Mouse (Mus musculus): ENCODE measurements at regions not wholly inside any gene's neighbourhood (a gene's known extent, or its start where the extent isn't known, plus 50 kb on each side); places are given as distances from the start of the nearest gene placed in this dataset.

GRCm38 (mm10) chr19:54359731-54360130 lies 315.8 kb downstream of the Adra2a start:
- Histone ChIP-seq H3K36me3 (no peaks in the 10 kb centered on the region), H3K4me3 (no peak overlapping the region), H3K9me3 (no peaks in the 10 kb centered on the region), H3K27me3 (no peaks in the 10 kb centered on the region), H3K4me1 (no peaks in the 10 kb centered on the region), H3K27ac (no peak overlapping the region), H3K9ac (no peak overlapping the region), H3K4me2 (replicated peaks) (no peak overlapping the region)
- ATAC-seq (ENCODE audit: insufficient number of reproducible peaks, insufficient read depth, low FRiP score, low TSS enrichment) = no peak
- 85% methylated on average over 7 of the region's 7 CpGs for WGBS

- no peak for ATAC-seq (ENCODE audit: insufficient number of reproducible peaks, insufficient read depth, low FRiP score, low TSS enrichment)
- 81% methylated on average over 3 of the region's 3 CpGs for WGBS
- H3K4me3 ChIP-seq = no peak overlapping the region
Measured at GRCm38 (mm10) chr19:54360660-54361059, 316.7 kb downstream of the Adra2a start.

GRCm38 (mm10) chr19:54385101-54385500 lies 341.1 kb downstream of the Adra2a start:
- Histone ChIP-seq H3K27ac (no peak overlapping the region), H3K4me2 (replicated peaks) (no peak overlapping the region), H3K4me1 (no peaks in the 10 kb centered on the region), H3K27me3 (no peaks in the 10 kb centered on the region), H3K4me3 (no peak overlapping the region), H3K9ac (no peak overlapping the region), H3K9me3 (no peaks in the 10 kb centered on the region), H3K36me3 (no peaks in the 10 kb centered on the region)
- no peak for ATAC-seq (ENCODE audit: insufficient number of reproducible peaks, insufficient read depth, low FRiP score, low TSS enrichment)

More at GRCm38 (mm10) chr19:54360660-54361059, 316.7 kb downstream of the Adra2a start:
- no peak overlapping the region for H3K9ac ChIP-seq
- no peak overlapping the region for H3K4me2 ChIP-seq (replicated peaks)
- H3K27ac ChIP-seq = no peak overlapping the region
- no peaks in the 10 kb centered on the region for H3K27me3 ChIP-seq
- H3K9me3 ChIP-seq = no peaks in the 10 kb centered on the region
- H3K36me3 ChIP-seq = no peaks in the 10 kb centered on the region
- no peaks in the 10 kb centered on the region for H3K4me1 ChIP-seq

- ATAC-seq (ENCODE audit: insufficient number of reproducible peaks, insufficient read depth, low FRiP score, low TSS enrichment) = no peak
- H3K9ac ChIP-seq = no peak overlapping the region
- no peak overlapping the region for H3K4me3 ChIP-seq
- H3K9me3 ChIP-seq = no peaks in the 10 kb centered on the region
- 46% methylated on average over 6 of the region's 6 CpGs for WGBS
- no peak overlapping the region for H3K27ac ChIP-seq
- no peaks in the 10 kb centered on the region for H3K36me3 ChIP-seq
- H3K4me2 ChIP-seq (replicated peaks) = no peak overlapping the region
- no peaks in the 10 kb centered on the region for H3K27me3 ChIP-seq
- no peaks in the 10 kb centered on the region for H3K4me1 ChIP-seq
Measured at GRCm38 (mm10) chr19:54391406-54391805, 347.5 kb downstream of the Adra2a start.

GRCm38 (mm10) chr19:54399651-54400050 lies 355.7 kb downstream of the Adra2a start:
- Histone ChIP-seq H3K9me3 (no peaks in the 10 kb centered on the region), H3K4me3 (no peak overlapping the region), H3K27me3 (no peaks in the 10 kb centered on the region), H3K9ac (no peak overlapping the region), H3K4me1 (no peaks in the 10 kb centered on the region), H3K36me3 (no peaks in the 10 kb centered on the region), H3K27ac (no peak overlapping the region), H3K4me2 (replicated peaks) (no peak overlapping the region)
- WGBS = 63% methylated on average over 7 of the region's 7 CpGs
- ATAC-seq (ENCODE audit: insufficient number of reproducible peaks, insufficient read depth, low FRiP score, low TSS enrichment) = no peak

GRCm38 (mm10) chr19:54407904-54408303 lies 364.0 kb downstream of the Adra2a start:
- Histone ChIP-seq H3K4me2 (replicated peaks) (no peak overlapping the region), H3K9me3 (no peaks in the 10 kb centered on the region), H3K4me3 (no peak overlapping the region), H3K4me1 (no peaks in the 10 kb centered on the region), H3K36me3 (no peaks in the 10 kb centered on the region), H3K27ac (no peak overlapping the region), H3K9ac (no peak overlapping the region), H3K27me3 (no peaks in the 10 kb centered on the region)
- 72% methylated on average over 4 of the region's 4 CpGs for WGBS
- ATAC-seq (ENCODE audit: insufficient number of reproducible peaks, insufficient read depth, low FRiP score, low TSS enrichment) = no peak

- no peak overlapping the region for H3K27ac ChIP-seq
- H3K4me3 ChIP-seq = no peak overlapping the region
- 0 out of 2 replicates have a peak, but pooled peaks cover 8% of the 10 kb centered on the region for H3K9me3 ChIP-seq
- no peak for ATAC-seq (ENCODE audit: insufficient number of reproducible peaks, insufficient read depth, low FRiP score, low TSS enrichment)
- no peaks in the 10 kb centered on the region for H3K36me3 ChIP-seq
- no peak overlapping the region for H3K9ac ChIP-seq
- H3K27me3 ChIP-seq = no peaks in the 10 kb centered on the region
- peaks cover 5% of the 10 kb centered on the region; the same call in 1 of the 2 replicates for H3K4me1 ChIP-seq
- H3K4me2 ChIP-seq (replicated peaks) = no peak overlapping the region
- 18% methylated on average over 2 of the region's 2 CpGs for WGBS
Measured at GRCm38 (mm10) chr19:54429062-54429461, 385.1 kb downstream of the Adra2a start.

GRCm38 (mm10) chr19:54440713-54441112 lies 396.8 kb downstream of the Adra2a start:
- 74% methylated on average over 2 of the region's 2 CpGs for whole genome bisulfite sequencing

GRCm38 (mm10) chr19:54460426-54461170 lies 416.6 kb downstream of the Adra2a start:
- ATAC-seq (ENCODE audit: insufficient number of reproducible peaks, insufficient read depth, low FRiP score, low TSS enrichment) = no peak
- WGBS = 72% methylated on average over 2 of the region's 2 CpGs
- no peak overlapping the region for H3K27ac ChIP-seq

More at GRCm38 (mm10) chr19:54440713-54441112, 396.8 kb downstream of the Adra2a start:
- no peak for ATAC-seq (ENCODE audit: insufficient number of reproducible peaks, insufficient read depth, low FRiP score, low TSS enrichment)
- no peak overlapping the region for H3K4me3 ChIP-seq
- H3K4me2 ChIP-seq (replicated peaks) = no peak overlapping the region
- H3K27ac ChIP-seq = no peak overlapping the region
- H3K9ac ChIP-seq = no peak overlapping the region
- no peaks in the 10 kb centered on the region for H3K9me3 ChIP-seq
- H3K27me3 ChIP-seq = no peaks in the 10 kb centered on the region
- no peaks in the 10 kb centered on the region for H3K36me3 ChIP-seq
- H3K4me1 ChIP-seq = no peaks in the 10 kb centered on the region

GRCm38 (mm10) chr19:54462480-54462879 lies 418.5 kb downstream of the Adra2a start:
- Histone ChIP-seq H3K4me2 (replicated peaks) (no peak overlapping the region), H3K4me3 (no peak overlapping the region), H3K27ac (no peak overlapping the region), H3K9me3 (no peaks in the 10 kb centered on the region), H3K9ac (no peak overlapping the region), H3K36me3 (no peaks in the 10 kb centered on the region), H3K27me3 (no peaks in the 10 kb centered on the region), H3K4me1 (no peaks in the 10 kb centered on the region)
- WGBS = 82% methylated on average over 2 of the region's 2 CpGs
- ATAC-seq (ENCODE audit: insufficient number of reproducible peaks, insufficient read depth, low FRiP score, low TSS enrichment) = no peak

More at GRCm38 (mm10) chr19:54460426-54461170, 416.6 kb downstream of the Adra2a start:
- H3K9me3 ChIP-seq = no peaks in the 10 kb centered on the region
- no peak overlapping the region for H3K4me3 ChIP-seq
- H3K9ac ChIP-seq = no peak overlapping the region
- no peaks in the 10 kb centered on the region for H3K4me1 ChIP-seq
- H3K4me2 ChIP-seq (replicated peaks) = no peak overlapping the region
- H3K27me3 ChIP-seq = no peaks in the 10 kb centered on the region
- no peaks in the 10 kb centered on the region for H3K36me3 ChIP-seq

- no peak overlapping the region for H3K9ac ChIP-seq
- H3K4me1 ChIP-seq = no peaks in the 10 kb centered on the region
- no peaks in the 10 kb centered on the region for H3K9me3 ChIP-seq
- H3K4me3 ChIP-seq = no peak overlapping the region
- 57% methylated on average over 5 of the region's 5 CpGs for WGBS
- H3K27ac ChIP-seq = no peak overlapping the region
- H3K4me2 ChIP-seq (replicated peaks) = no peak overlapping the region
- H3K27me3 ChIP-seq = no peaks in the 10 kb centered on the region
- H3K36me3 ChIP-seq = no peaks in the 10 kb centered on the region
- no peak for ATAC-seq (ENCODE audit: insufficient number of reproducible peaks, insufficient read depth, low FRiP score, low TSS enrichment)
Measured at GRCm38 (mm10) chr19:54470034-54470433, 426.1 kb downstream of the Adra2a start.

- 63% methylated on average over 3 of the region's 3 CpGs for WGBS
- no peak overlapping the region for H3K4me2 ChIP-seq (replicated peaks)
- no peaks in the 10 kb centered on the region for H3K27me3 ChIP-seq
- no peak overlapping the region for H3K27ac ChIP-seq
- no peak overlapping the region for H3K4me3 ChIP-seq
- H3K36me3 ChIP-seq = no peaks in the 10 kb centered on the region
- H3K9me3 ChIP-seq = no peaks in the 10 kb centered on the region
- H3K4me1 ChIP-seq = no peaks in the 10 kb centered on the region
- H3K9ac ChIP-seq = no peak overlapping the region
- ATAC-seq (ENCODE audit: insufficient number of reproducible peaks, insufficient read depth, low FRiP score, low TSS enrichment) = no peak
Measured at GRCm38 (mm10) chr19:54498066-54498465, 454.1 kb downstream of the Adra2a start.

All from embryonic facial prominence, embryonic 12.5 days (tissue).